Mouse (Mus musculus): Measurements from ENCODE around the gene Tmem242.

- TF ChIP-seq CTCF (IDR thresholded peaks at IDR 0.05; ENCODE audit: insufficient read depth, low read depth, low read length) (no peak), POLR2A (IDR thresholded peaks at IDR 0.05; ENCODE audit: insufficient read depth, low read depth, low read length) (no peak)
Observed at GRCm38 (mm10) chr17:5424156-5424555, 15.9 kb downstream of the Tmem242 start.

Data from olfactory bulb, adult 2 months (tissue).